Mouse (Mus musculus) megakaryocyte, embryonic 14.5 days (primary cell): ENCODE results near the gene Pik3ap1.

Experiments
- FLI1 ChIP-seq: IDR thresholded peaks from 2 replicates; pipeline ENCODE4 v1.6.1; 2012; ENCODE audit warnings: low read length, inconsistent platforms, mixed read lengths
- GATA1 ChIP-seq: IDR thresholded peaks from 3 replicates; pipeline ENCODE4 v1.6.1; 2012; ENCODE audit warnings: mixed read lengths, low read length, inconsistent platforms, borderline replicate concordance

DNA sequence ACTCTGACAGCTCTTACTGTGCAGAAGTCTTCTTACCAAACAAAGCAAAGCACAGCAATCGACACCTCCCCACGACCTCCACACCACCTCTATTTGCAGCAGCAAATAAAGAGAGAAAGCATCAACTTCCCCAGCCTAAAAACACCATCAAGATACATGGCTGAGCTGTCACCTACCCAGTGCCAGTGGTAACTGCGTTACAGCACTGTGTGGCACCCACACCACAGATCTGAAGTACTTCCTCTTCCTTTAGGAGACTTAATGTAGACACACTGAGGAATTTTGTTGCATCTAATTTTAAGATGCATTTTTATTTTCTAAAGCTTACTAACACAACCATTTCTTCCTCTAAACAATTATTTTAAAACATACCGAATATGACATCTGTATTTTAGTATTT, 138.6 kb downstream of the Pik3ap1 start:
- TF ChIP-seq GATA1 (no peak), FLI1 (no peak)
